Mouse (Mus musculus) cerebral cortex, adult 2 months (tissue): ENCODE data around the gene Obox6.

Source experiments
- WGBS: fragments of 180-500 bp; shearing (Covaris S2); methylation state at CpG from one replicate; pipeline ENCODE4 v1.1.7; 2018; 5-methylcytosine and 5-hydroxymethylcytosine counted together

Obox6 gene

GRCm38 (mm10) chr7:15839578-15839977 is at the start of gene Obox6:
Obox6 (minus strand) TSS chr7:15839678.
- WGBS: 94% methylated on average over 3 of the region's 3 CpGs

GRCm38 (mm10) chr7:15884127-15884526 is 44.6 kb upstream of the Obox6 start:
- WGBS: 87% methylated on average over 2 of the region's 2 CpGs

DNA sequence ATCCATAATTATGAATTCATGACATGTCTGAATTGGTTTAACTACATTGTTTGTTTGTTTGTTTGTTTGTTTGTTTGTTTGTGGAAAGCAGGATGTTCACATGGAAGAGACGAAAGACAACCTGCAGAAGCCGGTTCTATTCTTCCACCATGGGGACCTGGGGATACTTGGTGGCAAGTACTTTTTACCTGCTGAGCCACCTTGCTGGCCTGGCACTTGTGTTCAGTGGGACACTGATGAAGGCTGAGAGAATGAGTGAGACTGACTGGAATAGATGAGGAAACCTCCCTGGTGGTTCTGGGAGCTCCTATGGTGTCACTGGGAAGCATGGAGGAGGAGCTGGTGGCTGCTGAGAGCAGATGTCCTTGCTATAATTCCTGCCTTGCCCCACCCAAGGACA is 42.8 kb upstream of the Obox6 start, which contains the start of gene Crxos:
Gene Crxos, plus strand, starts transcription at position 301 of the 400 bp plus-strand sequence.
- WGBS: 82% methylated on average over 2 of the region's 2 CpGs

DNA sequence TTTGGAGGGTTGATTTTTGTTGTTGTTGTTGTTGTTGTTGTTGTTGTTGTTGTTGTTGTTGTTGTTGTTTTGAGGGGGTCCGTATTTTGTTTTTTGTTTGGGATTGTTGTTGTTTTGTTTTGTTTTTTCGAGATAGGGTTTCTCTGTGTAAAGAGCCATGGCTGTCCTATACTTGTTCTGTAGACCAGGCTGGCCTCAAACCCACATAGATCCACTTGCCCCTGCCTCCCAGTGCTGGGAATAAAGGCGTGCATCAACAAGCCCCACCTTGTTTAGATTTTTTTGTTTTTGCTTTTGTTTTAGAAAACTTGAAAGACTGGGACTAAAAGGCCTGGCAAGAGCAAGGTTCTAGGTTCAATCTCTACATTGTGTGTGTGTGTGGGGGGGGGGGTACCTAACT is 42.4 kb upstream of the Obox6 start:
- 49% methylated on average over 3 of the region's 3 CpGs for WGBS

- WGBS: 24% methylated on average over 7 of the region's 7 CpGs
Observed at GRCm38 (mm10) chr7:15881388-15881787, 41.9 kb upstream of the Obox6 start.

- 34% methylated on average over 4 of the region's 4 CpGs for WGBS
Observed at GRCm38 (mm10) chr7:15879756-15880155, 40.3 kb upstream of the Obox6 start, which contains the start of gene Crx. Crx (minus strand) TSS chr7:15879968.

GRCm38 (mm10) chr7:15864104-15864503 is 24.6 kb upstream of the Obox6 start:
- 51% methylated on average over 4 of the region's 4 CpGs for WGBS

DNA sequence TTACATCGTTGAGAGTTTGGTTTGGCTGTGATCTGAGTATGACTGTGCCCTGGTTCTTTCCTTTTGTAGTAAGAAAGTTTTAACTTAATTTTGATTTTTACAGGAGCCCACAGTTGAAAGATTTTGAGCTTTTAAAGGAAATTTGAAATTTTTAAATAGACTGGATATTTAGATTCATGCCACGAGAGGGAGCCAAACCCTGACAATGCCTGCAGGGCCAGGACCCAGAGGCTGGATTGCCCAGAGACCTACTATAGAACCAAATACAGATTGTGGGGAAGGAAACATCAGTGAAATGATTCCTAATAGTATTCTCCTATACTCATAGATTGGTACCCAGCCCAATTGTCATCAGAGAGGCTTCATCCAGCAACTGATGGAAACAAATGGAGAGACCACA is 20.2 kb upstream of the Obox6 start:
- 43% methylated on average over 2 of the region's 2 CpGs for WGBS
